Mouse (Mus musculus) small intestine, adult 2 months (tissue): ENCODE results near the gene Rasgrf1.

ENCODE experiments used
- CTCF ChIP-seq: fragments of 200-500 bp; IDR thresholded peaks from 2 replicates; pipeline ENCODE4 v1.5.1; 2012; ENCODE audit warnings: low read depth, mild to moderate bottlenecking, control low read depth, inconsistent platforms, low read length, moderate library complexity, mixed read lengths; ENCODE audit not compliant: insufficient replicate concordance, insufficient read length; ENCODE audit errors: extremely low read depth
- POLR2A ChIP-seq: fragments of 200-500 bp; IDR thresholded peaks from 2 replicates; pipeline ENCODE4 v1.6.1; 2012; ENCODE audit warnings: low read depth, mild to moderate bottlenecking, control low read depth, inconsistent platforms, low read length, moderate library complexity

DNA sequence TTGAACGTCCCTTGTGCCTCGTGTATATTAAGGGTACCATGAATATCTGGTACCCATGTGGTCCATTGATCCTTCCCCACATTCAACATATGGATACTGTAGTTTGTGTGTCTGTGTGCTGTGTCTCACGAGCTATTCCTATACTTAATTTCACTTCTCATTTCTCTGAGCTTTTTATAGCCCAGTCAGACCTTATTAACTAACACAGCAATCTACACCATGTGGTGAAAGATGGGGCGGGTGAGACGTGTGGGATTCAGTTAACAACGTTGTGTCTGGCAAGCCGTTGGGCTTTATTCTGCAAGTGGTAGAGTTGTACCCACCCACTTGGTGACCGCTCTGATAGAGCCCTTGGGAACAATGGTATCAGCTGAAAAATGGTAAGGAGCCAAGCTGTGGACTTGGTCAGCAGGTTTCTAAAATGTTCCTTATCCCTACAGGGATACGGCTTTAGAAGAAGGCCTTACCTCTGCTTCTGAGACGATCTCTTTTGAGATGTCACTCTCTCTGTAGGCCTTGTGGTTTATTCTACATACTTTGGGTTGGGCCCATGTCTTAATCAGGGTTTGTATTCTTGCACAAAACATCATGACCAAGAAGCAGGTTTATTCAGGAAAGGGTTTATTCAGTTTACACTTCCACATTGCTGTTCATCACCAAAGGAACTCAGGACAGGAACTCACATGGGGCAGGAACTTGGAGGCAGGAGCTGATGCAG, 79.3 kb downstream of the Rasgrf1 start:
- TF ChIP-seq CTCF, result no peak
- no peak for TF ChIP-seq POLR2A
